Mouse (Mus musculus) megakaryocyte, adult 5-6 weeks (primary cell): ENCODE measurements around the gene Olfr1138. TPM values are rescaled to one million over a fixed set of nuclear protein-coding genes. Genes with fewer than 3 reads are reported as not detected.

ENCODE experiments used
- ATAC-seq: 2 replicates; pipeline ENCODE4 v1.8.0; 2016; ENCODE audit warnings: mild to moderate bottlenecking, inconsistent platforms; ENCODE audit not compliant: poor library complexity, severe bottlenecking
- total RNA-seq, 2 experiments: library from RNA; stranded (forward) in 1 of 2; stranded (reverse) in 1 of 2; fragments of 153-499, 151-499 nt in 1 of 2; fragments of 221-1000, 200-1000 nt in 1 of 2; gene quantifications; 2 replicates each; pipeline versions ENCODE4 v1.2.3 to v1.2.4; 2015 to 2017

Olfr1138 gene
- total RNA-seq (2015) (not detected in 2 replicates), total RNA-seq (2017) (not detected in 2 replicates)

GRCm38 (mm10) chr2:87739878-87740277 lies at the start of gene Olfr1138:
Olfr1138 (minus strand) TSS chr2:87739978.
- no peak for ATAC-seq

DNA sequence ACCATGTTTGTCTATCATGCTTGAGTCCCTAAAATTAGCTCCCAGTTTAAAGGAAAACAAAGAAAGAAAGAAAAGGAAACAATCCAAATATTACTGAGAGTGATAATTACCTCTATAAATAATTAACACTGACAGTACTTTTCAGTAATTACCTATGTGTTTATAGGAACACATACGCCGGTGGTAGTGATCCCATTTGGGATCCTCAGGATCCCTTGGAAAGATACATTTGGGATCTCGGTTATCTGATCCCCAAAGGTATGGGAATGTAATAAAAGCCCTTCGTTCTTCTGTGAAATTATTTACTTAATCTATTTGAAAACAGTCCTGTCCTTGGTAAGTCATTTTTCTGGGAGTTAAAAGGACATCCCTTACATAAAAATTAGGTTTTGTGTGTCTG lies 39.4 kb upstream of the Olfr1138 start, which contains the start of gene Olfr152:
Gene Olfr152 (plus strand): TSS at position 301 of the 400 bp plus-strand sequence.
- no peak for ATAC-seq

DNA sequence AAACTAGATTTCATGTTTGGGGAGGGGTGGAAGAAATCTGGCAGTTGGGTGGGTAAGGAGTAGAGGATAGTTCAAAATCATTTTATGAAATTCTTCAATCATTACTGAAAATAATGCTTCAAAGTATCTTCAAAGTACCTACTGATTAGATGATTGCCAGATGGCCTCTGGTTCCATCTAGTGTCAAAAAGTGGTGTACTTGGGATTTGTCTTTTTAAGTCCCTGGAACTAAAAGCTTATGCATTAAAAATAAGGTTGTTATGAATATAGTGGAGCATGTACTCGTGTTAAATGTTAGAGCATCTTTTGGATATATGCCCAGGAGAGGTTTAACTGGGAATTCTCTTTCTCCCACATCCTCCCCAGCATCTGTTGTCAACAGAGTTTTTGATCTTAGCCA lies 36.4 kb upstream of the Olfr1138 start:
- no peak for ATAC-seq

- ATAC-seq: no peak
Measured at GRCm38 (mm10) chr2:87753891-87754290, 14.1 kb upstream of the Olfr1138 start, which contains the start of gene Olfr1141. Olfr1141 (minus strand) TSS chr2:87753991.

DNA sequence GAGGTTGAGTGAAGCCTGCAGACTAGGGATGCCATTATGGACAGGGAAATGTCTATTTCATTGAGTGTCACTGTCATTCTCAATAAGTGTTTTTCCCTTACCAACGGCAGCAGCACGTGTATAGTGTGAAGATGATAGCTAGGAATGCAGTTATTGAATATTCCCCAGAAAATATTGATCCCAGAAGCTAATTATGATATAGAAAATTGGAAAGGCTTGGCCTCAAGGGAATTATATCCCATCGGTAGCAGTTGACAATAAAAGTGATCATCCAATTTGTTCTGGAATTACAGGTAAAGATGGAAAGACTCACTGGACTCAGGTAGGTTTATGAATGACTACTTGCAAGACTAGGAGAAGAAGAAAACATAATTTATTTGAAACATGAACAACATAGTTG lies 3.7 kb upstream of the Olfr1138 start, which contains the start of gene Olfr1140:
Gene Olfr1140 (plus strand): TSS at position 301 of the 400 bp plus-strand sequence.
- ATAC-seq: no peak

DNA sequence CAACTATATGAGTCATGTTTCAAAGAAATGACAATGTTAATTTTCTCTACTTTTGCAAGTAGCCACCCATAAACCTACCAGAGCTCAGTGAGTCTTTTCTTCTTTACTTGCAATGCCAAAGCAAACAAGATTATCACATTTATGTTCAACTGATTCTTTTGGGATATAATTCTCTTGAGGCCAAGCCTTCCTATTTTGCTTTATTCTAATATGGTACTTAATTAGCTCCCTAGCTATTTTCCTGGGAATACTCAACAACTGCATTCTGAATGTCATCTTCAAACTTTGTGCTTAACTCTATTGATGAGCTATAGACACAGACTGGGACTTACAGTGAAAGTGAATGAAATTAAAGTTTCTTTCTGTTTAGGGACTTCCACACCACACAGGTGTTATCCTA lies 26.7 kb downstream of the Olfr1138 start, which contains the start of gene Olfr1137:
Gene Olfr1137 (minus strand): TSS at position 101 of the 400 bp plus-strand sequence.
- ATAC-seq: no peak

- no peak for ATAC-seq
Measured at GRCm38 (mm10) chr2:87693847-87694246, 45.9 kb downstream of the Olfr1138 start, which contains the start of gene Olfr1136. Olfr1136 (minus strand) TSS chr2:87693947.

Other genes starting within 250 kb of the Olfr1138 start
- gene Pramel7, start 242.9 kb downstream of the Olfr1138 start, total RNA-seq (2015): not detected in 2 replicates
- not detected in 2 replicates for gene Pramel7, start 242.9 kb downstream of the Olfr1138 start, total RNA-seq (2017)
- gene Pramel6, start 233.4 kb downstream of the Olfr1138 start, total RNA-seq (2015): not detected in 2 replicates
- gene Pramel6, start 233.4 kb downstream of the Olfr1138 start, total RNA-seq (2017): not detected in 2 replicates
- gene Olfr153, start 208.2 kb downstream of the Olfr1138 start, total RNA-seq (2015): not detected in 2 replicates
- gene Olfr153, start 208.2 kb downstream of the Olfr1138 start, total RNA-seq (2017): not detected in 2 replicates
- not detected in 2 replicates for gene Olfr1128, start 194.4 kb downstream of the Olfr1138 start, total RNA-seq (2015)
- not detected in 2 replicates for gene Olfr1128, start 194.4 kb downstream of the Olfr1138 start, total RNA-seq (2017)
- gene Olfr1129, start 166.1 kb downstream of the Olfr1138 start, total RNA-seq (2015): not detected in 2 replicates
- not detected in 2 replicates for gene Olfr1129, start 166.1 kb downstream of the Olfr1138 start, total RNA-seq (2017)
- not detected in 2 replicates for gene Olfr1130, start 133.8 kb downstream of the Olfr1138 start, total RNA-seq (2015)
- gene Olfr1130, start 133.8 kb downstream of the Olfr1138 start, total RNA-seq (2017): not detected in 2 replicates
- not detected in 2 replicates for gene Olfr1131, start 112.9 kb downstream of the Olfr1138 start, total RNA-seq (2015)
- not detected in 2 replicates for gene Olfr1131, start 112.9 kb downstream of the Olfr1138 start, total RNA-seq (2017)
- gene Olfr1132, start 102.4 kb downstream of the Olfr1138 start, total RNA-seq (2015): not detected in 2 replicates
- not detected in 2 replicates for gene Olfr1132, start 102.4 kb downstream of the Olfr1138 start, total RNA-seq (2017)
- gene Olfr1133, start 92.6 kb downstream of the Olfr1138 start, total RNA-seq (2015): not detected in 2 replicates
- gene Olfr1133, start 92.6 kb downstream of the Olfr1138 start, total RNA-seq (2017): not detected in 2 replicates
- gene Olfr1134, start 81.5 kb downstream of the Olfr1138 start, total RNA-seq (2015): not detected in 2 replicates
- gene Olfr1134, start 81.5 kb downstream of the Olfr1138 start, total RNA-seq (2017): not detected in 2 replicates
- not detected in 2 replicates for gene Olfr1135, start 66.3 kb downstream of the Olfr1138 start, total RNA-seq (2015)
- not detected in 2 replicates for gene Olfr1135, start 66.3 kb downstream of the Olfr1138 start, total RNA-seq (2017)
- not detected in 2 replicates for gene Olfr1136, start 46.0 kb downstream of the Olfr1138 start, total RNA-seq (2015)
- not detected in 2 replicates for gene Olfr1136, start 46.0 kb downstream of the Olfr1138 start, total RNA-seq (2017)
- gene Olfr1137, start 26.8 kb downstream of the Olfr1138 start, total RNA-seq (2015): not detected in 2 replicates
- gene Olfr1137, start 26.8 kb downstream of the Olfr1138 start, total RNA-seq (2017): not detected in 2 replicates
- not detected in 2 replicates for gene Olfr1140, start 3.8 kb upstream of the Olfr1138 start, total RNA-seq (2015)
- gene Olfr1140, start 3.8 kb upstream of the Olfr1138 start, total RNA-seq (2017): not detected in 2 replicates
- not detected in 2 replicates for gene Olfr1141, start 14.0 kb upstream of the Olfr1138 start, total RNA-seq (2015)
- not detected in 2 replicates for gene Olfr1141, start 14.0 kb upstream of the Olfr1138 start, total RNA-seq (2017)
- gene Olfr152, start 39.5 kb upstream of the Olfr1138 start, total RNA-seq (2015): not detected in 2 replicates
- gene Olfr152, start 39.5 kb upstream of the Olfr1138 start, total RNA-seq (2017): not detected in 2 replicates
- gene Olfr1143, start 60.6 kb upstream of the Olfr1138 start, total RNA-seq (2015): not detected in 2 replicates
- not detected in 2 replicates for gene Olfr1143, start 60.6 kb upstream of the Olfr1138 start, total RNA-seq (2017)
- gene Olfr1145, start 69.8 kb upstream of the Olfr1138 start, total RNA-seq (2015): not detected in 2 replicates
- gene Olfr1145, start 69.8 kb upstream of the Olfr1138 start, total RNA-seq (2017): not detected in 2 replicates
- gene Olfr1148, start 90.6 kb upstream of the Olfr1138 start, total RNA-seq (2015): not detected in 2 replicates
- gene Olfr1148, start 90.6 kb upstream of the Olfr1138 start, total RNA-seq (2017): not detected in 2 replicates
- not detected in 2 replicates for gene Olfr1150-ps1, start 104.0 kb upstream of the Olfr1138 start, total RNA-seq (2015)
- gene Olfr1150-ps1, start 104.0 kb upstream of the Olfr1138 start, total RNA-seq (2017): not detected in 2 replicates
- not detected in 2 replicates for gene Olfr1151, start 115.9 kb upstream of the Olfr1138 start, total RNA-seq (2015)
- not detected in 2 replicates for gene Olfr1151, start 115.9 kb upstream of the Olfr1138 start, total RNA-seq (2017)
- not detected in 2 replicates for gene Olfr1152, start 126.5 kb upstream of the Olfr1138 start, total RNA-seq (2015)
- not detected in 2 replicates for gene Olfr1152, start 126.5 kb upstream of the Olfr1138 start, total RNA-seq (2017)
- gene Olfr1153, start 155.0 kb upstream of the Olfr1138 start, total RNA-seq (2015): not detected in 2 replicates
- not detected in 2 replicates for gene Olfr1153, start 155.0 kb upstream of the Olfr1138 start, total RNA-seq (2017)
- not detected in 2 replicates for gene Olfr1154, start 165.2 kb upstream of the Olfr1138 start, total RNA-seq (2015)
- not detected in 2 replicates for gene Olfr1154, start 165.2 kb upstream of the Olfr1138 start, total RNA-seq (2017)
- not detected in 2 replicates for gene Olfr1155, start 205.2 kb upstream of the Olfr1138 start, total RNA-seq (2015)
- gene Olfr1155, start 205.2 kb upstream of the Olfr1138 start, total RNA-seq (2017): not detected in 2 replicates
- gene Olfr1156, start 213.1 kb upstream of the Olfr1138 start, total RNA-seq (2015): not detected in 2 replicates
- gene Olfr1156, start 213.1 kb upstream of the Olfr1138 start, total RNA-seq (2017): not detected in 2 replicates
- not detected in 2 replicates for gene Olfr1157, start 228.3 kb upstream of the Olfr1138 start, total RNA-seq (2015)
- not detected in 2 replicates for gene Olfr1157, start 228.3 kb upstream of the Olfr1138 start, total RNA-seq (2017)
- gene Olfr74, start 234.7 kb upstream of the Olfr1138 start, total RNA-seq (2015): not detected in 2 replicates
- not detected in 2 replicates for gene Olfr74, start 234.7 kb upstream of the Olfr1138 start, total RNA-seq (2017)